Mouse (Mus musculus) C2C12 (cell line): ENCODE data around the gene Bst2. TPM values are rescaled to one million over a fixed set of nuclear protein-coding genes. Genes with fewer than 3 reads are reported as not detected.

Experiments used
- H3K27me3 ChIP-seq: one replicate; pipeline ENCODE4 v1.6.1; 2011; ENCODE audit not compliant: control insufficient read depth, insufficient read depth, insufficient read length
- H3K36me3 ChIP-seq: one replicate; pipeline ENCODE4 v1.6.1; 2011; ENCODE audit not compliant: control insufficient read depth, insufficient read depth
- H3K4me3 ChIP-seq: one replicate; pipeline ENCODE4 v1.5.1; 2011; ENCODE audit warnings: mild to moderate bottlenecking, control low read depth; ENCODE audit not compliant: poor library complexity, insufficient read depth, severe bottlenecking
- H3K79me2 ChIP-seq: one replicate; pipeline ENCODE4 v1.6.1; 2011; ENCODE audit not compliant: control insufficient read depth, insufficient read depth
- H3K79me3 ChIP-seq: one replicate; pipeline ENCODE4 v1.6.1; 2011; ENCODE audit warnings: low read depth, control low read depth
- H3ac ChIP-seq: one replicate; pipeline ENCODE3; 2011; ENCODE audit warnings: low read depth; ENCODE audit not compliant: control insufficient read depth, insufficient read length
- CEBPB ChIP-seq: IDR thresholded peaks from one replicate; pipeline ENCODE4 v1.6.1; 2011; ENCODE audit warnings: low read depth, mild to moderate bottlenecking, control low read depth, moderate library complexity
- CTCF ChIP-seq: IDR thresholded peaks from one replicate; pipeline ENCODE4 v1.5.1; 2011; ENCODE audit not compliant: control insufficient read depth, insufficient read depth, insufficient read length
- FOSL1 ChIP-seq: IDR thresholded peaks from one replicate; pipeline ENCODE4 v1.8.0; 2011; ENCODE audit warnings: mild to moderate bottlenecking, low read length; ENCODE audit not compliant: poor library complexity, insufficient read depth, severe bottlenecking
- MAX ChIP-seq: IDR thresholded peaks from one replicate; pipeline ENCODE4 v1.6.1; 2011; ENCODE audit warnings: mild to moderate bottlenecking, control low read depth
- MYOD1 ChIP-seq: IDR thresholded peaks from one replicate; pipeline ENCODE4 v1.6.1; 2011; ENCODE audit warnings: low read depth; ENCODE audit not compliant: control insufficient read depth, insufficient read length
- MYOG ChIP-seq: IDR thresholded peaks from one replicate; pipeline ENCODE4 v1.6.1; 2011; ENCODE audit not compliant: control insufficient read depth, insufficient read length; ENCODE audit errors: extremely low read depth
- USF1 ChIP-seq: IDR thresholded peaks from one replicate; pipeline ENCODE4 v1.6.1; 2011; ENCODE audit warnings: low read depth, mild to moderate bottlenecking, control low read depth, moderate library complexity
- polyA plus RNA-seq: library from polyadenylated mRNA; unstranded; fragments of >200 nt; fragmentation: generic; extraction: Trizol; gene quantifications from one replicate; pipeline ENCODE4 v1.2.1, GENCODE M21; 2012; ENCODE audit warnings: missing spikeins

Bst2 gene
- polyA plus RNA-seq, 1 experiment, result 12.1 TPM

DNA sequence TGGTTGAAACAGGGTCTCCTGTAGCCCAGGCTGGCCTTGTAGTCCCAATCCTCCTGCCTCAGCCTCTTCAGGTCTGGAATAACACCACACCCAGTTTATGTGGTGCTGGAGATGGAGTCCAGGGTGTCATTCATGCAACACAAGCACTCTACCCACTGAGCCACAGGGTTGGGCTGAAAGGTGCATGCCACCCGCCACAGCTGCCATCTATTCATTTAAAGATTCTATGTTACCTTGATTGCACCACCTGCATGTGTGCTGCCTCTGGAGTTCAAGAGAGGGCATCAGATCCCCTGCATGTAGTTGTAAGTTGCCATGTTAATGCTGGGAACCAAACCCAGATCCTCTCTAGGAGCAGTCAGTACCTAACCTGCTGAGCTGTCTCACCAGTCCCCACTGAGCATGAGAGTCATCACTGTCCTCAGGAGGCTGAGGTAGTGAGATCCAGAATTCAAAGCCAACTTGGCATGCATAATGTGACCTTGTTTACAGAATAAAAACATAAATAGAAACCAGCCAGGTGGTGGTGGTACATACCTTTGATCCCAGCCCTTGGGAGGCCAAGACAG is 40.1 kb downstream of the Bst2 start:
- Histone ChIP-seq H3K79me3 (no peaks in the 10 kb centered on the region), H3K27me3 (no peaks in the 10 kb centered on the region), H3ac (no peak overlapping the region), H3K79me2 (no peaks in the 10 kb centered on the region), H3K4me3 (no peak overlapping the region), H3K36me3 (peaks cover 5% of the 10 kb centered on the region)
- no peak for TF ChIP-seq MAX
- no peak for TF ChIP-seq USF1
- TF ChIP-seq CTCF, result no peak
- TF ChIP-seq MYOG, result no peak
- no peak for TF ChIP-seq CEBPB
- TF ChIP-seq MYOD1, result no peak
- no peak for TF ChIP-seq FOSL1

DNA sequence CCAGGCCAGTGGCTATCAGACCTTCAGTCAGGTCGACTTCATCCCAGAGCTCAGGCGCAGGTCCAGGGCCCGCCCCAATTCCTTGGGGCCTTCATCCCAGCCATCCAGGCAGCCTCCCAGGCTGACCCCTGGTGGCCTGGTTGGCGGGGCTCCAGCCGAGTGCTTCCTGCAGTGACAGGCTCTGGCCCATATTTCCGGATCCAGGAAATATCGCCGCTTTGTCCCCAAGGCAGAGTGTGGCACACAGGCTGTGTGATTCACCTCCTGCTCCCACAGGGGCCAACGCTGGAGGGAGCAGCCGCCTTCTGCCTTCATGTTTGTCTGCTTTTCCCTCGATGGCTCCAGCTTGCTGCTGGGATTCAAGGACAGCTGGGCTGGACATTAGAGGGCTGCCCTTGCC is 40.8 kb downstream of the Bst2 start:
- H3K79me3 ChIP-seq, result no peaks in the 10 kb centered on the region
- no peaks in the 10 kb centered on the region for H3K27me3 ChIP-seq
- no peak overlapping the region for H3K4me3 ChIP-seq
- no peaks in the 10 kb centered on the region for H3K79me2 ChIP-seq
- peaks cover 8% of the 10 kb centered on the region for H3K36me3 ChIP-seq
- peak overlapping the region; percentile 42 for H3ac ChIP-seq
- TF ChIP-seq FOSL1 (no peak), MYOG (no peak), USF1 (no peak), CTCF (no peak), CEBPB (no peak), MYOD1 (no peak), MAX (no peak)

GRCm38 (mm10) chr8:71495811-71496210 is 41.4 kb downstream of the Bst2 start:
- Histone ChIP-seq H3ac (no peak overlapping the region), H3K36me3 (peaks cover 9% of the 10 kb centered on the region), H3K79me2 (no peaks in the 10 kb centered on the region), H3K79me3 (no peaks in the 10 kb centered on the region), H3K27me3 (no peaks in the 10 kb centered on the region), H3K4me3 (no peak overlapping the region)
- no peak for TF ChIP-seq CEBPB
- no peak for TF ChIP-seq CTCF
- no peak for TF ChIP-seq MYOD1
- no peak for TF ChIP-seq USF1
- no peak for TF ChIP-seq FOSL1
- TF ChIP-seq MYOG, result no peak
- TF ChIP-seq MAX, result no peak

DNA sequence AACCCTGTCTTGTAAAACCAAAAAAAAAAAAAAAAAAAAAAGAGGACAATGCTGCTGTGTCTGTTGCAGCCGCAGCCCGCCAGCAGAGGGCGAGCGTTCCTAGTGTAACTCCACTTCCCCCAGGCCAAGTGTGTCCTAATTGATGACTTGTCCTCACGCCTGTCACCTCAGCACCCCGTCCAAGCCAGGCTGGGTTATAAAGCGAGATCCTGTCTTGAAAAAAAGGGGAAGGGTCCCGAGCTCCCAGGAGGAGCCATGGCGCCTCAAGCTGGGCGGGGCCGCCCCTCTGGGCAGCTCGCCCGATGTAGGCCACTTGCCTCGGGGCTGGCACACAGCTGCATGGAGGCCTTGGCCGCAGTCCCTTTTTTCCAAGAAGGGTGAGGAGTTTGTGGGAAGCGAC is 42.2 kb downstream of the Bst2 start:
- H3K79me2 ChIP-seq, result peaks cover 8% of the 10 kb centered on the region
- H3K27me3 ChIP-seq, result no peaks in the 10 kb centered on the region
- no peak overlapping the region for H3K4me3 ChIP-seq
- H3K79me3 ChIP-seq, result peaks cover under 1% of the 10 kb centered on the region
- no peak overlapping the region for H3ac ChIP-seq
- peaks cover 17% of the 10 kb centered on the region for H3K36me3 ChIP-seq
- peak; percentile 38 for TF ChIP-seq CTCF
- no peak for TF ChIP-seq USF1

- Histone ChIP-seq H3K36me3 (peaks cover 27% of the 10 kb centered on the region), H3K79me3 (peaks cover 15% of the 10 kb centered on the region), H3ac (peak overlapping the region; percentile 83), H3K27me3 (no peaks in the 10 kb centered on the region), H3K79me2 (peaks cover 48% of the 10 kb centered on the region), H3K4me3 (peak overlapping the region; percentile 68)
- TF ChIP-seq MYOD1 (no peak), MAX (peak; percentile 72)
These were observed 48.8 kb downstream of the Bst2 start for GRCm38 (mm10) chr8:71488454-71488853.

DNA sequence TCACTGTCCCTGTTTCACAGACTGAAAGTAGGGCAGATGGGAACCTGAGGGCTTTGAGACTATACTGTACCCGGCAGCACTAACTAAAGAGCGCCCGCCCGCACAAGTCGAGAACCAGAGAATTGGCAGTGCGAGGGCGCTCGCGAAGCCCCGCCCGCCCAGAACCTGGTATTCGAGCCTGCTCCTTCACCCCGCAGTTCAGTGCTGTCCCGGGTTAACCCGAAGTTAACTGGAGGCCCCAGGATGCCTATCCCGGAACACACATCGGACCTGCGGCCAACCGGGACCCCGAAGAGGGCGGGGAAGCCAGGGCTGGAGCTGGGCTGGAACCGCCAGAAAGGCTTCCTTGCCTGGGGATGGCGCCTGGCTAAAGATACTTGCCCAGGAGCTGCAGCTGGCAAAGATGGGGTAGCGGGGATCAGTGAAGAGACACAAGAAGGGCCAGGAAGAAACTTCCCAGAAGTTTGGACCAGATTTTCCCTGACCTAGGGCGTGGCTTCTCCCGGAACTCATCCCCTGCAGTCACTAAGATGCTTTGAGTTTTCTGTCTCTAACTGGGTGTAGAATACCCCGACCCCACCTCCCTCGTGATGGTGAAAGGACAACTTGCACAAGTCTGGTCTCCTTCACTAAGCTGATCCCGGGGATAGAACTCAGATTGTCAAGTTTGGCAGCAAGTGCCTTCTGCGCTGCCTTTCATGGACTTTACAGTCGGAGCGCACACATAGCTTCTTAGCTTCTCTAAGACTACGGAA is 49.4 kb downstream of the Bst2 start, which contains the start of gene Gtpbp3:
Gene Gtpbp3 (plus strand): TSS at position 413 of the 755 bp plus-strand sequence.
- H3K36me3 ChIP-seq, result peaks cover 31% of the 10 kb centered on the region
- H3K27me3 ChIP-seq, result no peaks in the 10 kb centered on the region
- peak within 1 kb of the TSS; percentile 68 for H3K4me3 ChIP-seq
- peaks cover 15% of the 10 kb centered on the region for H3K79me3 ChIP-seq
- H3K79me2 ChIP-seq, result peaks cover 50% of the 10 kb centered on the region
- TF ChIP-seq MAX, result no peak
- no peak for TF ChIP-seq CTCF
- TF ChIP-seq FOSL1, result no peak
- no peak for TF ChIP-seq USF1
- no peak for TF ChIP-seq MYOG
- no peak for TF ChIP-seq MYOD1
- no peak for TF ChIP-seq CEBPB
- peak within 1 kb of the TSS; percentile 83 for H3ac ChIP-seq
